Mouse (Mus musculus): ENCODE measurements around the gene E130308A19Rik. TPM values are rescaled to one million over a fixed set of nuclear protein-coding genes. Genes with fewer than 3 reads are reported as not detected.

The E130308A19Rik gene
- total and polyA plus RNA-seq, 3 experiments = 2.4 to 3.4 (median 3.1) TPM

DNA sequence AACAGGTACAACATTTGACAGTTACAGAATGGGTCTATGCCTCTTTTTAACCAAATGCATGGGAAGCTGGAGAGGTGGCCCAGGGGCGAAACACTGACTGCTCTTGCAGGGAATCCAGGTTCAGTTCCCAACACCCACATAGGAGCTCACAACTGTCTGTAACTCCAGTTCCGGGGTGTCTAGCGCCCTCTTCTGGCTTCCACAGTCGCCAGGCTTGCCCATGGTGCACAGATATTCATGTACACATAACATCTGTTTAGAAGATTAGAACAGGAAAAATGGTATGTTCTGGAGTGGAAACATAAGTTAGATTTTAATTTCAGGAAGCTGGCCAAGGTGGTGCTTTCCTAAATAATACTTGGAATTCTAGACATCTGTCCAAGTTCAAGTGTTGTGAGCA is 134.0 kb downstream of the E130308A19Rik start:
- H3K4me3 ChIP-seq (replicated peaks in 1 of 3; ENCODE audit: low read depth in 2 of 3, low read length in 2 of 3, poor library complexity in 1 of 3) = no peak overlapping the region
- peaks cover 0 to 9% of the 10 kb centered on the region in 2 experiments for H3K36me3 ChIP-seq (replicated peaks in 1 of 2; ENCODE audit: control insufficient read depth in 1 of 2, insufficient read depth in 1 of 2, low read length in 1 of 2)
- DNase-seq (ENCODE audit: extremely low read depth) = no peak
- no peaks in the 10 kb centered on the region for H3K79me2 ChIP-seq (replicated peaks; ENCODE audit: control insufficient read depth, extremely low read depth, insufficient read depth, poor library complexity, severe bottlenecking)
- 0 out of 2 replicates have a peak, but pooled peaks have one; percentile 4 for TF ChIP-seq SMC3 (IDR thresholded peaks at IDR 0.05; ENCODE audit: low read depth, low read length)
- TF ChIP-seq CTCF (conservative IDR thresholded peaks at IDR 0.05 in 1 of 2, IDR thresholded peaks at IDR 0.05 in 1 of 2; ENCODE audit: low read depth in 2 of 2, low read length in 2 of 2) = peak in 1 of 2 experiments; percentile 36; a peak in 1 of 4 replicates
- TF ChIP-seq ZMIZ1 (IDR thresholded peaks at IDR 0.05; ENCODE audit: low read depth, low read length) = no peak
- no peak for TF ChIP-seq KAT2A (IDR thresholded peaks at IDR 0.05; ENCODE audit: insufficient replicate concordance, low read length)
- H3K9ac ChIP-seq (ENCODE audit: insufficient read depth, low read depth) = no peak overlapping the region
- peaks cover 0 to 9% of the 10 kb centered on the region in 2 experiments; a peak in 1 of 4 replicates for H3K4me1 ChIP-seq (ENCODE audit: control insufficient read depth in 1 of 2, insufficient read depth in 2 of 2)
- dilution Hi-C loops (cut with MboI; ENCODE audit: extremely low pct_ligation_motif_present, extremely low pct_unique_long_range_greater_than_20kb, low sequenced_read_pairs) = no loop called here
- H3K27ac ChIP-seq (ENCODE audit: insufficient read depth, low read depth) = no peak overlapping the region
- H3K4me2 ChIP-seq (ENCODE audit: insufficient read depth, low read depth, poor library complexity, severe bottlenecking) = no peak overlapping the region
- no peaks in the 10 kb centered on the region for H3K27me3 ChIP-seq (replicated peaks)
- H3K9me3 ChIP-seq (replicated peaks; ENCODE audit: low read length) = no peaks in the 10 kb centered on the region
- in situ Hi-C loops (cut with MboI; ENCODE audit: low pct_ligation_motif_present, low pct_unique_long_range_greater_than_20kb, low sequenced_read_pairs) = loop anchor here (25.0 kb wide), 2 partner anchors 148 to 398 kb away; no protein-coding TSS in a partner anchor

- H3K27me3 ChIP-seq (replicated peaks) = no peaks in the 10 kb centered on the region
- peaks cover 0 to 14% of the 10 kb centered on the region in 2 experiments for H3K36me3 ChIP-seq (replicated peaks in 1 of 2; ENCODE audit: control insufficient read depth in 1 of 2, insufficient read depth in 1 of 2, low read length in 1 of 2)
- H3K4me2 ChIP-seq (ENCODE audit: insufficient read depth, low read depth, poor library complexity, severe bottlenecking) = no peak overlapping the region
- H3K79me2 ChIP-seq (replicated peaks; ENCODE audit: control insufficient read depth, extremely low read depth, insufficient read depth, poor library complexity, severe bottlenecking) = no peaks in the 10 kb centered on the region
- no peak for TF ChIP-seq USF2 (conservative IDR thresholded peaks at IDR 0.05; ENCODE audit: low read depth, low read length)
- TF ChIP-seq CHD1 (IDR thresholded peaks at IDR 0.05; ENCODE audit: low read depth, low read length) = no peak
- TF ChIP-seq CTCF (conservative IDR thresholded peaks at IDR 0.05 in 1 of 2, IDR thresholded peaks at IDR 0.05 in 1 of 2; ENCODE audit: low read depth in 2 of 2, low read length in 2 of 2) = peak; percentile 22 to 46; a peak in 3 of 4 replicates
- TF ChIP-seq EP300 (IDR thresholded peaks at IDR 0.05; ENCODE audit: low read length) = no peak
- TF ChIP-seq RAD21 (IDR thresholded peaks at IDR 0.05; ENCODE audit: low read depth, low read length) = no peak
- TF ChIP-seq SMC3 (IDR thresholded peaks at IDR 0.05; ENCODE audit: low read depth, low read length) = peak; percentile 20; the same call in 1 of the 2 replicates
- no peak for TF ChIP-seq HCFC1 (IDR thresholded peaks at IDR 0.05; ENCODE audit: low read depth, low read length)
- peak; percentile 17 for DNase-seq (ENCODE audit: extremely low read depth)
- dilution Hi-C loops (cut with MboI; ENCODE audit: extremely low pct_ligation_motif_present, extremely low pct_unique_long_range_greater_than_20kb, low sequenced_read_pairs) (no loop called here), in situ Hi-C loops (cut with MboI; ENCODE audit: low pct_ligation_motif_present, low pct_unique_long_range_greater_than_20kb, low sequenced_read_pairs) (loop anchor here (25.0 kb wide), 2 partner anchors 148 to 398 kb away; no protein-coding TSS in a partner anchor)
- H3K27ac ChIP-seq (ENCODE audit: insufficient read depth, low read depth) = no peak overlapping the region
- no peak overlapping the region for H3K9ac ChIP-seq (ENCODE audit: insufficient read depth, low read depth)
- no peak overlapping the region for H3K4me3 ChIP-seq (replicated peaks in 1 of 3; ENCODE audit: low read depth in 2 of 3, low read length in 2 of 3, poor library complexity in 1 of 3)
- peaks cover 0 to 9% of the 10 kb centered on the region in 2 experiments; a peak in 1 of 4 replicates for H3K4me1 ChIP-seq (ENCODE audit: control insufficient read depth in 1 of 2, insufficient read depth in 2 of 2)
- no peaks in the 10 kb centered on the region for H3K9me3 ChIP-seq (replicated peaks; ENCODE audit: low read length)
These were observed 134.8 kb downstream of the E130308A19Rik start for GRCm38 (mm10) chr4:59760636-59761364.

DNA sequence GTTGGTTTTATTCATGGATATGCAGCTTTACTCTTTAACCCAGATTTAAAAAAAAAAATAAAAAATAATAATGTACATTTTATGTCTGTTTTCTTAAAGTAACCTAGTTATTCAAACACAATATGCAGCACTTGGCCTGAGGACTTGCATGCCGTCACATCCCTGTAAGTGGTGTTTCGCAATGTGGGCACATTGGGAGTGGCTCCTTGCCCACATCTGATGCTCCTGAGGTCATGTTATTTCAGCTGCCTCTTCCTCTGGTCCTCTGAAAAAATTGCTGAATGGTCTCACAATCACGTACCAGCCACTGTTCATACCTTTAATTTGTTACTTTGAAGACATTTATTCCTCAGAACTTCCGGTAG is 135.3 kb downstream of the E130308A19Rik start:
- in situ Hi-C loops (cut with MboI; ENCODE audit: low pct_ligation_motif_present, low pct_unique_long_range_greater_than_20kb, low sequenced_read_pairs) = loop anchor here (25.0 kb wide), 2 partner anchors 149 to 399 kb away; no protein-coding TSS in a partner anchor
- peaks cover 0 to 9% of the 10 kb centered on the region in 2 experiments; a peak in 1 of 4 replicates for H3K4me1 ChIP-seq (ENCODE audit: control insufficient read depth in 1 of 2, insufficient read depth in 2 of 2)
- no peak for TF ChIP-seq MAX (IDR thresholded peaks at IDR 0.05; ENCODE audit: low read length)
- no peak for TF ChIP-seq IRF4 (IDR thresholded peaks at IDR 0.05; ENCODE audit: low read depth, low read length)
- TF ChIP-seq TCF12 (IDR thresholded peaks at IDR 0.05; ENCODE audit: low read depth, low read length) = no peak
- no peak for TF ChIP-seq ZNF384 (IDR thresholded peaks at IDR 0.05; ENCODE audit: low read depth, low read length)
- TF ChIP-seq USF2 (conservative IDR thresholded peaks at IDR 0.05; ENCODE audit: low read depth, low read length) = no peak
- no peak for TF ChIP-seq SIN3A (IDR thresholded peaks at IDR 0.05; ENCODE audit: low read length)
- TF ChIP-seq TBP (conservative IDR thresholded peaks at IDR 0.05; ENCODE audit: low read depth, low read length) = no peak
- no peak for TF ChIP-seq EP300 (IDR thresholded peaks at IDR 0.05; ENCODE audit: low read length)
- TF ChIP-seq MYC (IDR thresholded peaks at IDR 0.05; ENCODE audit: low read depth, low read length) = no peak
- no peak for TF ChIP-seq PAX5 (IDR thresholded peaks at IDR 0.05; ENCODE audit: low read length)
- no peak for TF ChIP-seq MEF2A (IDR thresholded peaks at IDR 0.05; ENCODE audit: borderline replicate concordance, low read depth, low read length)
- TF ChIP-seq GABPA (IDR thresholded peaks at IDR 0.05; ENCODE audit: insufficient replicate concordance, low read depth, low read length) = no peak
- TF ChIP-seq JUN (IDR thresholded peaks at IDR 0.05; ENCODE audit: insufficient read depth, low read depth, low read length) = no peak
- TF ChIP-seq NRF1 (IDR thresholded peaks at IDR 0.05; ENCODE audit: low read depth, low read length) = no peak
- TF ChIP-seq KAT2A (IDR thresholded peaks at IDR 0.05; ENCODE audit: insufficient replicate concordance, low read length) = no peak
- no peak for TF ChIP-seq ZC3H11A (IDR thresholded peaks at IDR 0.05; ENCODE audit: low read depth, low read length)
- no peak for TF ChIP-seq ZMIZ1 (IDR thresholded peaks at IDR 0.05; ENCODE audit: low read depth, low read length)
- TF ChIP-seq POLR2AphosphoS2 (IDR thresholded peaks at IDR 0.05; ENCODE audit: low read depth, low read length) = no peak

More for the DNA sequence above, 135.3 kb downstream of the E130308A19Rik start:
- Histone ChIP-seq H3K9me3 (replicated peaks; ENCODE audit: low read length) (no peaks in the 10 kb centered on the region), H3K9ac (ENCODE audit: insufficient read depth, low read depth) (no peak overlapping the region), H3K79me2 (replicated peaks; ENCODE audit: control insufficient read depth, extremely low read depth, insufficient read depth, poor library complexity, severe bottlenecking) (no peaks in the 10 kb centered on the region), H3K36me3 (replicated peaks in 1 of 2; ENCODE audit: control insufficient read depth in 1 of 2, insufficient read depth in 1 of 2, low read length in 1 of 2) (peaks cover 0 to 14% of the 10 kb centered on the region in 2 experiments), H3K4me3 (replicated peaks in 1 of 3; ENCODE audit: low read depth in 2 of 3, low read length in 2 of 3, poor library complexity in 1 of 3) (no peak overlapping the region), H3K27ac (ENCODE audit: insufficient read depth, low read depth) (no peak overlapping the region), H3K4me2 (ENCODE audit: insufficient read depth, low read depth, poor library complexity, severe bottlenecking) (no peak overlapping the region), H3K27me3 (replicated peaks) (no peaks in the 10 kb centered on the region)
- dilution Hi-C loops (cut with MboI; ENCODE audit: extremely low pct_ligation_motif_present, extremely low pct_unique_long_range_greater_than_20kb, low sequenced_read_pairs) = no loop called here
- DNase-seq (ENCODE audit: extremely low read depth) = no peak

All from CH12.LX (cell line).